Mouse (Mus musculus) MEL (cell line): ENCODE measurements around the gene Atxn2l. TPM values are rescaled to one million over a fixed set of nuclear protein-coding genes. Genes with fewer than 3 reads are reported as not detected.

ENCODE experiments used
- DNase-seq: peaks from one replicate; pipeline ENCODE4 v3.0.0; 2011; ENCODE audit warnings: low read depth, low spot score
- H3K27ac ChIP-seq: 2 replicates; pipeline ENCODE4 v1.5.1; 2012; ENCODE audit warnings: low read depth, mild to moderate bottlenecking, control low read depth, low read length, moderate library complexity; ENCODE audit not compliant: control insufficient read depth
- H3K27me3 ChIP-seq, 2 experiments: fragments of 150-350 bp in 1 of 2; sonication (generic) in 1 of 2; 2 replicates each; pipeline ENCODE4 v1.6.1; 2012; ENCODE audit warnings: low read length in 2 of 2, mild to moderate bottlenecking in 2 of 2, improper control_type of control experiment in 1 of 2, moderate library complexity in 1 of 2; ENCODE audit not compliant: insufficient read depth in 2 of 2, control insufficient read depth in 1 of 2
- H3K36me3 ChIP-seq, 2 experiments: 2 replicates each; pipeline ENCODE4 v1.6.1; 2012 to 2014; ENCODE audit warnings: low read length in 2 of 2, improper control_type of control experiment in 1 of 2, inconsistent platforms in 1 of 2, mild to moderate bottlenecking in 1 of 2; ENCODE audit not compliant: insufficient read depth in 2 of 2, control insufficient read depth in 1 of 2
- H3K4me1 ChIP-seq, 2 experiments: fragments of 150-350 bp in 1 of 2; sonication (generic) in 1 of 2; 2 replicates each; pipeline ENCODE4 v1.6.1; 2012; ENCODE audit warnings: low read length in 2 of 2, improper control_type of control experiment in 1 of 2, mild to moderate bottlenecking in 1 of 2; ENCODE audit not compliant: insufficient read depth in 2 of 2, control insufficient read depth in 1 of 2
- H3K4me3 ChIP-seq, 2 experiments: fragments of 150-350 bp in 1 of 2; sonication (generic) in 1 of 2; 2 replicates each; pipeline ENCODE4 v1.5.1; 2012; ENCODE audit warnings: low read depth in 2 of 2, low read length in 2 of 2, mild to moderate bottlenecking in 2 of 2, moderate library complexity in 2 of 2, control low read depth in 1 of 2, improper control_type of control experiment in 1 of 2; ENCODE audit not compliant: control insufficient read depth in 1 of 2, insufficient read depth in 1 of 2
- H3K79me2 ChIP-seq: 2 replicates; pipeline ENCODE4 v1.6.1; 2012; ENCODE audit warnings: mild to moderate bottlenecking, low read length, moderate library complexity; ENCODE audit not compliant: control insufficient read depth, poor library complexity, insufficient read depth
- H3K9ac ChIP-seq: 2 replicates; pipeline ENCODE4 v1.6.1; 2012; ENCODE audit warnings: low read depth, mild to moderate bottlenecking, control low read depth, low read length, moderate library complexity; ENCODE audit not compliant: control insufficient read depth, poor library complexity, severe bottlenecking
- H3K9me3 ChIP-seq: fragments of 150-350 bp; sonication (generic); replicated peaks from 2 replicates; pipeline ENCODE4 v1.6.1; 2012; ENCODE audit warnings: mild to moderate bottlenecking, low read length, improper control_type of control experiment, moderate library complexity; ENCODE audit not compliant: insufficient read depth
- BHLHE40 ChIP-seq: IDR thresholded peaks from 2 replicates; pipeline ENCODE4 v1.6.1; 2012; ENCODE audit warnings: low read depth, mild to moderate bottlenecking, inconsistent platforms, low read length, improper control_type of control experiment, borderline replicate concordance
- CHD1 ChIP-seq: IDR thresholded peaks from 2 replicates; pipeline ENCODE4 v1.6.1; 2012; ENCODE audit warnings: low read depth, mild to moderate bottlenecking, inconsistent platforms, low read length, improper control_type of control experiment
- CHD2 ChIP-seq: IDR thresholded peaks from 2 replicates; pipeline ENCODE4 v1.6.1; 2011; ENCODE audit warnings: low read length, improper control_type of control experiment
- CTCF ChIP-seq, 3 experiments: IDR thresholded peaks in 2 of 3; conservative IDR thresholded peaks in 1 of 3; 2 replicates each; pipeline ENCODE4 v1.5.1; 2011 to 2012; ENCODE audit warnings: low read length in 3 of 3, low read depth in 2 of 3, mild to moderate bottlenecking in 2 of 3, improper control_type of control experiment in 1 of 3, inconsistent platforms in 1 of 3, mixed read lengths in 1 of 3, moderate library complexity in 1 of 3; ENCODE audit not compliant: control insufficient read depth in 1 of 3, insufficient read depth in 1 of 3, poor library complexity in 1 of 3, severe bottlenecking in 1 of 3
- E2F4 ChIP-seq: IDR thresholded peaks from 2 replicates; pipeline ENCODE4 v1.6.1; 2011; ENCODE audit warnings: low read depth, low read length, improper control_type of control experiment, borderline replicate concordance
- ELF1 ChIP-seq: IDR thresholded peaks from 2 replicates; pipeline ENCODE4 v1.6.1; 2014; ENCODE audit warnings: low read depth, mild to moderate bottlenecking, inconsistent platforms, low read length, improper control_type of control experiment, moderate library complexity
- EP300 ChIP-seq, 2 experiments: IDR thresholded peaks; 2 replicates each; pipeline ENCODE4 v1.6.1; 2011; ENCODE audit warnings: improper control_type of control experiment in 2 of 2, low read length in 2 of 2, low read depth in 1 of 2, mild to moderate bottlenecking in 1 of 2
- ETS1 ChIP-seq: IDR thresholded peaks from 2 replicates; pipeline ENCODE4 v1.6.1; 2012; ENCODE audit warnings: low read depth, mild to moderate bottlenecking, inconsistent platforms, low read length, improper control_type of control experiment, moderate library complexity
- GABPA ChIP-seq: IDR thresholded peaks from 2 replicates; pipeline ENCODE4 v1.6.1; 2012; ENCODE audit warnings: low read depth, mild to moderate bottlenecking, inconsistent platforms, low read length, improper control_type of control experiment, moderate library complexity
- GATA1 ChIP-seq: IDR thresholded peaks from 2 replicates; pipeline ENCODE4 v1.6.1; 2011; ENCODE audit warnings: low read depth, low read length, improper control_type of control experiment
- HCFC1 ChIP-seq: IDR thresholded peaks from 2 replicates; pipeline ENCODE4 v1.6.1; 2012; ENCODE audit warnings: low read depth, mild to moderate bottlenecking, inconsistent platforms, low read length, improper control_type of control experiment, moderate library complexity
- JUND ChIP-seq: IDR thresholded peaks from 2 replicates; pipeline ENCODE4 v1.6.1; 2011; ENCODE audit warnings: low read depth, mild to moderate bottlenecking, improper control_type of control experiment, low read length
- KAT2A ChIP-seq: conservative IDR thresholded peaks from 2 replicates; pipeline ENCODE4 v1.6.1; 2012; ENCODE audit warnings: low read depth, low read length, improper control_type of control experiment, inconsistent platforms
- MAFK ChIP-seq: IDR thresholded peaks from 2 replicates; pipeline ENCODE4 v1.6.1; 2011; ENCODE audit warnings: low read depth, mild to moderate bottlenecking, low read length, improper control_type of control experiment, borderline replicate concordance
- MAX ChIP-seq: IDR thresholded peaks from 2 replicates; pipeline ENCODE4 v1.6.1; 2011; ENCODE audit warnings: low read length, improper control_type of control experiment
- MAZ ChIP-seq: IDR thresholded peaks from 2 replicates; pipeline ENCODE4 v1.6.1; 2012; ENCODE audit warnings: low read depth, mild to moderate bottlenecking, inconsistent platforms, low read length, improper control_type of control experiment
- MEF2A ChIP-seq: IDR thresholded peaks from 2 replicates; pipeline ENCODE4 v1.6.1; 2014; ENCODE audit warnings: low read depth, mild to moderate bottlenecking, inconsistent platforms, low read length, improper control_type of control experiment; ENCODE audit not compliant: poor library complexity, insufficient replicate concordance, severe bottlenecking; ENCODE audit errors: extremely low read depth
- MXI1 ChIP-seq: IDR thresholded peaks from 2 replicates; pipeline ENCODE4 v1.6.1; 2011; ENCODE audit warnings: mild to moderate bottlenecking, low read depth, low read length, improper control_type of control experiment
- MYB ChIP-seq: IDR thresholded peaks from 2 replicates; pipeline ENCODE4 v1.6.1; 2011; ENCODE audit warnings: mild to moderate bottlenecking, low read depth, low read length, improper control_type of control experiment
- MYC ChIP-seq: IDR thresholded peaks from 2 replicates; pipeline ENCODE4 v1.6.1; 2011; ENCODE audit warnings: low read depth, mild to moderate bottlenecking, low read length, improper control_type of control experiment, moderate library complexity
- NELFE ChIP-seq: IDR thresholded peaks from 2 replicates; pipeline ENCODE4 v1.6.1; 2011; ENCODE audit warnings: low read depth, low read length, improper control_type of control experiment
- NRF1 ChIP-seq: IDR thresholded peaks from 2 replicates; pipeline ENCODE4 v1.6.1; 2014; ENCODE audit warnings: low read depth, mild to moderate bottlenecking, inconsistent platforms, low read length, improper control_type of control experiment, moderate library complexity; ENCODE audit not compliant: poor library complexity, insufficient read depth, severe bottlenecking
- POLR2A ChIP-seq, 2 experiments: IDR thresholded peaks; 2 replicates each; pipeline ENCODE4 v1.6.1; 2011 to 2012; ENCODE audit warnings: low read length in 2 of 2, mild to moderate bottlenecking in 2 of 2, control low read depth in 1 of 2, improper control_type of control experiment in 1 of 2, low read depth in 1 of 2, moderate library complexity in 1 of 2; ENCODE audit not compliant: control insufficient read depth in 1 of 2, insufficient read depth in 1 of 2, poor library complexity in 1 of 2
- POLR2AphosphoS2 ChIP-seq: IDR thresholded peaks from 2 replicates; pipeline ENCODE4 v1.6.1; 2011; ENCODE audit warnings: low read length, improper control_type of control experiment
- POLR2AphosphoS5 ChIP-seq: IDR thresholded peaks from 2 replicates; pipeline ENCODE4 v1.6.1; 2012; ENCODE audit warnings: low read depth, borderline replicate concordance, mild to moderate bottlenecking, inconsistent platforms, low read length, moderate library complexity, mixed read lengths
- RAD21 ChIP-seq: IDR thresholded peaks from 2 replicates; pipeline ENCODE4 v1.6.1; 2011; ENCODE audit warnings: mild to moderate bottlenecking, low read depth, low read length, improper control_type of control experiment
- SIN3A ChIP-seq: IDR thresholded peaks from 2 replicates; pipeline ENCODE4 v1.6.1; 2012; ENCODE audit warnings: low read length, improper control_type of control experiment, inconsistent platforms
- SMC3 ChIP-seq: IDR thresholded peaks from 2 replicates; pipeline ENCODE4 v1.6.1; 2011; ENCODE audit warnings: low read depth, low read length, improper control_type of control experiment
- TAL1 ChIP-seq: IDR thresholded peaks from 2 replicates; pipeline ENCODE4 v1.6.1; 2012; ENCODE audit warnings: mild to moderate bottlenecking, inconsistent platforms, low read length, moderate library complexity, mixed read lengths
- TBP ChIP-seq: IDR thresholded peaks from 2 replicates; pipeline ENCODE4 v1.8.0; 2011; ENCODE audit warnings: low read depth, low read length, improper control_type of control experiment
- TCF12 ChIP-seq: IDR thresholded peaks from 2 replicates; pipeline ENCODE4 v1.6.1; 2014; ENCODE audit warnings: low read depth, mild to moderate bottlenecking, inconsistent platforms, low read length, improper control_type of control experiment, moderate library complexity
- USF1 ChIP-seq: IDR thresholded peaks from 2 replicates; pipeline ENCODE4 v1.6.1; 2014; ENCODE audit warnings: low read depth, mild to moderate bottlenecking, inconsistent platforms, low read length, improper control_type of control experiment, moderate library complexity
- ZC3H11A ChIP-seq: IDR thresholded peaks from 2 replicates; pipeline ENCODE4 v1.6.1; 2012; ENCODE audit warnings: low read depth, mild to moderate bottlenecking, inconsistent platforms, low read length, improper control_type of control experiment
- ZKSCAN1 ChIP-seq: IDR thresholded peaks from 2 replicates; pipeline ENCODE4 v1.6.1; 2012; ENCODE audit warnings: low read depth, mild to moderate bottlenecking, inconsistent platforms, low read length, improper control_type of control experiment, moderate library complexity
- ZMIZ1 ChIP-seq: IDR thresholded peaks from 2 replicates; pipeline ENCODE4 v1.6.1; 2012; ENCODE audit warnings: low read depth, mild to moderate bottlenecking, inconsistent platforms, low read length, improper control_type of control experiment, moderate library complexity
- ZNF384 ChIP-seq: IDR thresholded peaks from 2 replicates; pipeline ENCODE4 v1.6.1; 2012; ENCODE audit warnings: low read depth, mild to moderate bottlenecking, inconsistent platforms, low read length, improper control_type of control experiment
- polyA plus RNA-seq, 2 experiments: library from polyadenylated mRNA; stranded (reverse) in 1 of 2; unstranded in 1 of 2; fragments of >175 nt in 1 of 2; fragments of >200 nt in 1 of 2; gene quantifications; 2 replicates each; pipeline versions ENCODE4 v1.2.1 to v1.2.4; 2012; ENCODE audit warnings: low replicate concordance in 2 of 2, low read depth in 1 of 2; ENCODE audit not compliant: insufficient read length in 2 of 2, insufficient read depth in 1 of 2, missing spikeins in 1 of 2
- total RNA-seq: library from RNA; depleted of rRNA; stranded (reverse); fragments of 300-350 nt; gene quantifications from 2 replicates; pipeline ENCODE4 v1.2.3, GENCODE M21; 2012

Atxn2l gene
- total and polyA plus RNA-seq, 3 experiments = 40.8 to 821 (median 218) TPM

DNA sequence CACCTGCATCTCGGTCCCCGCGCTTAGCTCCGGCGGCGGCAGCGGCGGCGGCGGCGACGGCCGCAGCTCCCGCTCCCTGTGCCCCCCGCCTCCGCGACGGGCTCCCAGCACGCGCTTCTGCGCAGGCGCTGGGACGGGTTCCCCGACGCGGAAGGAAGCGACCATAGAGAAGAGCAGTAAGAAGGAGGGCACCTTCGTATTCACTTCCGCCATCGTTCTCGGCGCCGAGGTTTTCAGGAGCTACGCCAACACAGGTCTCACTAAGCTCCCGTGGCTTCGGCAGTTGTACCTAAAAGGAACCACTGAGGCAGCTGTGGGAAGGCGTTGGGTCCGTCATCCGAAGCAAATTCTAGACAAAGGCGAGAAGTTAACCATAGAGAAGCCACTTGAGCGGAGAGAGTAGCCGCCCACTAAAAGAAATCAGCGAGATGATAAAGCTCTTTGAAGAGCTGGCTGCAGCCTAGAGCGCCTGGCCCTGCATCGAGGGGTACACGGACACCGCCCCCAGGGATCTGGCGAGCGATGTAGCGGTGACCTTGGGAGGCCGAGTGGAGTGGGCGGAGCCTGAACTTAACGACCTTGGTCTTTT lies 28.1 kb downstream of the Atxn2l start, which contains the start of gene Sh2b1:
Sh2b1 (minus strand) TSS at position 432 of the 589 bp plus-strand sequence.
- DNase-seq = peak; percentile 97
- peaks cover 0 to 22% of the 10 kb centered on the region in 2 experiments; a peak in 2 of 4 replicates for H3K36me3 ChIP-seq
- H3K4me1 ChIP-seq = peaks cover 15 to 30% of the 10 kb centered on the region in 2 experiments
- H3K9me3 ChIP-seq = no peaks in the 10 kb centered on the region
- H3K9ac ChIP-seq = peak within 1 kb of the TSS; percentile 93
- no peaks in the 10 kb centered on the region for H3K27me3 ChIP-seq
- peak within 1 kb of the TSS; percentile 89 to 90 for H3K4me3 ChIP-seq
- peak within 1 kb of the TSS; percentile 98 for H3K27ac ChIP-seq
- H3K79me2 ChIP-seq = peaks cover 19% of the 10 kb centered on the region
- no peak for TF ChIP-seq JUND
- peak; percentile 84 for TF ChIP-seq SIN3A
- TF ChIP-seq ZC3H11A = no peak
- peak; percentile 7 to 66 (median 58); a peak in 4 of 6 replicates for TF ChIP-seq CTCF (IDR thresholded peaks at IDR 0.05 in 2 of 3, conservative IDR thresholded peaks at IDR 0.05 in 1 of 3; ENCODE audit: control insufficient read depth in 1 of 3, insufficient read depth in 1 of 3, low read depth in 2 of 3, low read length in 3 of 3, poor library complexity in 1 of 3, severe bottlenecking in 1 of 3)
- no peak for TF ChIP-seq ZNF384
- peak; percentile 61; the same call in 1 of the 2 replicates for TF ChIP-seq MAZ
- TF ChIP-seq ZKSCAN1 = no peak
- TF ChIP-seq NELFE = peak; percentile 88
- TF ChIP-seq CHD2 = no peak
- TF ChIP-seq POLR2A (IDR thresholded peaks at IDR 0.05; ENCODE audit: control insufficient read depth in 1 of 2, insufficient read depth in 1 of 2, low read depth in 1 of 2, low read length in 2 of 2, poor library complexity in 1 of 2) = peak; percentile 79 to 94; a peak in 3 of 4 replicates
- TF ChIP-seq GABPA = 0 out of 2 replicates have a peak, but pooled peaks have one; percentile 46
- peak; percentile 46; the same call in 1 of the 2 replicates for TF ChIP-seq POLR2AphosphoS2
- TF ChIP-seq ELF1 = peak; percentile 87
- peak; percentile 87 for TF ChIP-seq NRF1
- no peak for TF ChIP-seq SMC3
- no peak for TF ChIP-seq POLR2AphosphoS5
- no peak; the same call in 1 of the 2 replicates for TF ChIP-seq TCF12
- TF ChIP-seq KAT2A = peak; percentile 59; the same call in 1 of the 2 replicates
- peak; percentile 89 for TF ChIP-seq HCFC1
- peak; percentile 67 for TF ChIP-seq TBP
- TF ChIP-seq E2F4 = no peak
- TF ChIP-seq ZMIZ1 = peak; percentile 54; the same call in 1 of the 2 replicates
- TF ChIP-seq BHLHE40 = no peak
- no peak for TF ChIP-seq ETS1
- TF ChIP-seq CHD1 = no peak
- no peak for TF ChIP-seq RAD21
- peak in 1 of 2 experiments; percentile 31; a peak in 1 of 4 replicates for TF ChIP-seq EP300 (IDR thresholded peaks at IDR 0.05; ENCODE audit: low read depth in 1 of 2, low read length in 2 of 2)
- peak; percentile 67 for TF ChIP-seq MXI1
- no peak for TF ChIP-seq MYB
- TF ChIP-seq MYC = peak; percentile 32; the same call in 1 of the 2 replicates
- TF ChIP-seq MAX = peak; percentile 15; the same call in 1 of the 2 replicates
- no peak for TF ChIP-seq TAL1
- peak; percentile 29; the same call in 1 of the 2 replicates for TF ChIP-seq USF1
- 0 out of 2 replicates have a peak, but pooled peaks have one; percentile 33 for TF ChIP-seq MEF2A
- no peak for TF ChIP-seq MAFK
- TF ChIP-seq GATA1 = no peak
